Mouse (Mus musculus) layer of hippocampus, adult 11-12 months (tissue): ENCODE results near the gene Rnf220.
A peak's percentile ranks its signal among the peaks of the same experiment; 100 is the strongest.

Experiments used
- DNase-seq: peaks from one replicate; pipeline ENCODE4 v3.0.0; 2022; ENCODE audit warnings: low spot score

The Rnf220 gene

GRCm38 (mm10) chr4:117487471-117487870, 9.4 kb downstream of the Rnf220 start:
- DNase-seq: no peak

- no peak for DNase-seq
Observed at GRCm38 (mm10) chr4:117486188-117486587, 10.7 kb downstream of the Rnf220 start.

- no peak for DNase-seq
Observed at GRCm38 (mm10) chr4:117485045-117485780, 11.6 kb downstream of the Rnf220 start.

GRCm38 (mm10) chr4:117484256-117485044, 12.4 kb downstream of the Rnf220 start:
- DNase-seq: peak; percentile 48

GRCm38 (mm10) chr4:117483931-117484255, 13.0 kb downstream of the Rnf220 start:
- no peak for DNase-seq

- no peak for DNase-seq
Observed at GRCm38 (mm10) chr4:117482103-117482502, 14.7 kb downstream of the Rnf220 start.

- no peak for DNase-seq
Observed at GRCm38 (mm10) chr4:117480611-117481445, 16.0 kb downstream of the Rnf220 start.

GRCm38 (mm10) chr4:117479951-117480350, 16.9 kb downstream of the Rnf220 start:
- DNase-seq: no peak

- DNase-seq: no peak
Observed at GRCm38 (mm10) chr4:117478101-117478673, 18.7 kb downstream of the Rnf220 start.

GRCm38 (mm10) chr4:117477401-117477800, 19.5 kb downstream of the Rnf220 start:
- DNase-seq: peak; percentile 18

- DNase-seq: no peak
Observed at GRCm38 (mm10) chr4:117476777-117477176, 20.1 kb downstream of the Rnf220 start.

GRCm38 (mm10) chr4:117476355-117476754, 20.5 kb downstream of the Rnf220 start:
- DNase-seq: no peak

- DNase-seq: no peak
Observed at GRCm38 (mm10) chr4:117473985-117474354, 22.9 kb downstream of the Rnf220 start.

- DNase-seq: no peak
Observed at GRCm38 (mm10) chr4:117473291-117473984, 23.4 kb downstream of the Rnf220 start.

- no peak for DNase-seq
Observed at GRCm38 (mm10) chr4:117469471-117469870, 27.4 kb downstream of the Rnf220 start.

GRCm38 (mm10) chr4:117467936-117468335, 28.9 kb downstream of the Rnf220 start:
- no peak for DNase-seq

GRCm38 (mm10) chr4:117449151-117449550, 47.7 kb downstream of the Rnf220 start:
- no peak for DNase-seq

GRCm38 (mm10) chr4:117447926-117448325, 48.9 kb downstream of the Rnf220 start:
- no peak for DNase-seq

- DNase-seq: no peak
Observed at GRCm38 (mm10) chr4:117445516-117446207, 51.2 kb downstream of the Rnf220 start.

- DNase-seq: no peak
Observed at GRCm38 (mm10) chr4:117438919-117439318, 57.9 kb downstream of the Rnf220 start.

- no peak for DNase-seq
Observed at GRCm38 (mm10) chr4:117438064-117438463, 58.8 kb downstream of the Rnf220 start.
